Mouse (Mus musculus) midbrain, postnatal 0 days (tissue): ENCODE measurements around the gene Prmt8. TPM values are rescaled to one million over a fixed set of nuclear protein-coding genes. Genes with fewer than 3 reads are reported as not detected.

Source experiments
- ATAC-seq: fragments of 200-750 bp; cut with Nextera tagmentation; 2 replicates; pipeline ENCODE4 v1.8.0; 2017; ENCODE audit warnings: moderate number of reproducible peaks, mild to moderate bottlenecking, moderate TSS enrichment, moderate library complexity; ENCODE audit not compliant: low FRiP score
- DNase-seq: peaks from one replicate; pipeline ENCODE4 v3.0.0-alpha.2; 2015; ENCODE audit warnings: low spot score
- H3K27ac ChIP-seq: fragments of 300-500 bp; sonication (generic); 2 replicates; pipeline ENCODE4 v1.5.1; 2014; ENCODE audit warnings: low read depth, mild to moderate bottlenecking, low read length, mixed read lengths
- H3K27me3 ChIP-seq: fragments of 300-500 bp; sonication (generic); 2 replicates; pipeline ENCODE4 v1.6.1; 2014; ENCODE audit warnings: low read length, control low read depth, mixed read lengths; ENCODE audit not compliant: insufficient read depth
- H3K36me3 ChIP-seq: fragments of 300-500 bp; sonication (generic); 2 replicates; pipeline ENCODE4 v1.6.1; 2014; ENCODE audit warnings: low read length, control low read depth, mixed read lengths; ENCODE audit not compliant: insufficient read depth
- H3K4me1 ChIP-seq: fragments of 300-500 bp; sonication (generic); 2 replicates; pipeline ENCODE4 v1.6.1; 2014; ENCODE audit warnings: mild to moderate bottlenecking, control low read depth, antibody characterized with exemption, low read length, mixed read lengths; ENCODE audit not compliant: insufficient read depth
- H3K4me2 ChIP-seq: fragments of 300-500 bp; sonication (generic); 2 replicates; pipeline ENCODE4 v1.6.1; 2014; ENCODE audit warnings: low read depth, mild to moderate bottlenecking, low read length, mixed read lengths; ENCODE audit not compliant: poor library complexity, severe bottlenecking
- H3K4me3 ChIP-seq: fragments of 300-500 bp; sonication (generic); 2 replicates; pipeline ENCODE4 v1.5.1; 2014; ENCODE audit warnings: low read depth, mild to moderate bottlenecking, low read length, moderate library complexity
- H3K9ac ChIP-seq: fragments of 300-500 bp; sonication (generic); replicated peaks from 2 replicates; pipeline ENCODE4 v1.6.1; 2014; ENCODE audit warnings: mild to moderate bottlenecking, low read length, moderate library complexity, mixed read lengths; ENCODE audit not compliant: poor library complexity, severe bottlenecking
- H3K9me3 ChIP-seq: fragments of 300-500 bp; sonication (generic); 2 replicates; pipeline ENCODE4 v1.6.1; 2016; ENCODE audit warnings: low read length, control low read depth
- CTCF ChIP-seq: IDR thresholded peaks from 2 replicates; pipeline ENCODE4 v1.5.1; 2016; ENCODE audit warnings: antibody characterized with exemption, mild to moderate bottlenecking
- WGBS: fragments of 180-500 bp; shearing (Covaris S2); extraction: QIAGEN DNeasy Blood & Tissue Kit; methylation state at CpG from one replicate; pipeline ENCODE4 v1.1.7; 2014; 5-methylcytosine and 5-hydroxymethylcytosine counted together
- microRNA-seq: library from miRNA; unstranded; fragments of <30 nt; microRNA quantifications from one replicate; pipeline ENCODE4, GENCODE M21; 2016; ENCODE audit warnings: borderline number of aligned reads
- polyA plus RNA-seq: library from polyadenylated mRNA; unstranded; fragments of >200 nt; fragmentation: Nextera tagmentation; extraction: Ambion mirVana; gene quantifications from 2 replicates; pipeline ENCODE4 v1.2.1, GENCODE M21; 2015
- total RNA-seq: library from RNA; depleted of rRNA; stranded (reverse); fragments of >200 nt; gene quantifications from 2 replicates; pipeline ENCODE4 v1.2.3, GENCODE M21; 2014; rRNA removed

Gene Prmt8
- total and polyA plus RNA-seq, 2 experiments from 2014 or later: 29.3 to 30.7 TPM

DNA sequence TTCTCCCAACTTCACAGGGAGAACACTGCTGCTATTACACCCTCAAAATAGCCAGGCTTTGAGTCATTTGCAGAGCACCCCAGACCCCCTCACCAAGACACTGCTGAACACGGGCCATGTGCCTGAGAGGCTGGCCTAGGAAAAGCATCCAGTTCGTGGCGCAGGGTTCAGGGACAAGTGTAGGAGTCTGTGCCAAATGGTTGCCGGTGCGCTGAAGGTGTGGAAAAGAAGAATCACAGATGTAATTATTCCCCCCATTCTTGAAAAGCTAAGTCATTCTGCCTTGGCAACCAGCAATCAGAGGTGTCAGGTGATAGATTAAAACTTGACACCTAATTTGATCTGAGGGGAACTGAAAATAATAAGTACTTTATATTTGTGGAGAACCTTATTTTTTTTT lies 109.8 kb downstream of the Prmt8 start:
- Histone ChIP-seq H3K27ac (no peak overlapping the region), H3K9ac (no peak overlapping the region), H3K27me3 (no peaks in the 10 kb centered on the region), H3K36me3 (no peaks in the 10 kb centered on the region), H3K9me3 (no peaks in the 10 kb centered on the region), H3K4me3 (no peak overlapping the region), H3K4me2 (no peak overlapping the region), H3K4me1 (no peaks in the 10 kb centered on the region)
- no peak for TF ChIP-seq CTCF
- no peak for ATAC-seq
- no peak for DNase-seq
- WGBS: 71% methylated on average over 5 of the region's 5 CpGs

DNA sequence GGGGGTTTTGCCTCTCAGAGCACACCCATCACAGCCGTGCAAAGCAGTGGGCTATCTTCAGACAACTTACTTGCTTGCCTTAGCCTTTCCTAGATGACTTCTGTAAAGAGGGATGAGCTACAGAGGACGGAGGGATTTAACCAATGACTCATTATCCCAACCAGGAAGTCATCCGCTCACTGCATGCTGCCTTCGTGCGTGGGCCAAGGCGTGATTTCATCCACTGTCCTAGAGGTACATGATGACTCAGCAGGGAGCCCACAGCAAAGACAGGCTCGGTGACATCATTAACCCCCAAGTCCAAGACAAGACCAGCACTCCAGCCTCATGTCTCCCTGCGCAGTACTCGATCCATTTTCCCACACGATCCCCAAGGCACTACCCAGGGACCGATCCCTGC lies 112.1 kb downstream of the Prmt8 start:
- ATAC-seq (no peak), DNase-seq (no peak)
- H3K9me3 ChIP-seq: no peaks in the 10 kb centered on the region
- TF ChIP-seq CTCF: no peak
- no peak overlapping the region for H3K27ac ChIP-seq
- no peak overlapping the region for H3K4me3 ChIP-seq
- H3K4me2 ChIP-seq: no peak overlapping the region
- 91% methylated on average over 11 of the region's 11 CpGs for WGBS
- H3K27me3 ChIP-seq: no peaks in the 10 kb centered on the region
- no peaks in the 10 kb centered on the region for H3K4me1 ChIP-seq
- no peaks in the 10 kb centered on the region for H3K36me3 ChIP-seq
- H3K9ac ChIP-seq: no peak overlapping the region

DNA sequence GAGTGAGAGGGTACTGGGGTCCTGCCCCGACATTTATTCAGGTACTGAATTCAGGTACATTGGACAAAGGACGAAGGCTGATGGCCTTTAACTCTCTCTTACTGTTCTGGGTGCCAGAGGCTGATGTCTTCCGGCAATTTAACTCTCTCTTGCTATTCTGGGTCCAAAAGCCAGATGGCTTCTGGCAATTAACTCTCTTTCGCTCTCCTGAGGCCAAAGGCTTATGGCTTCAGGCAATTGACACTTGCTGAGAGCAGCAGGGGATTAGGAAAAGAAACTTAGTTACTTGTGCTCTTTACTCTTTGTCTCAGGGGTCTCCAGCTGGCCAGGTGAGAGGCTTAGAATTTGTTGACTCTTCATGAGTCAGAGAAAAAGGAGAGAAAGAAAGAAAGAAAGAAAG lies 113.3 kb downstream of the Prmt8 start:
- no peaks in the 10 kb centered on the region for H3K27me3 ChIP-seq
- WGBS: 36% methylated on average over 4 of the region's 4 CpGs

DNA sequence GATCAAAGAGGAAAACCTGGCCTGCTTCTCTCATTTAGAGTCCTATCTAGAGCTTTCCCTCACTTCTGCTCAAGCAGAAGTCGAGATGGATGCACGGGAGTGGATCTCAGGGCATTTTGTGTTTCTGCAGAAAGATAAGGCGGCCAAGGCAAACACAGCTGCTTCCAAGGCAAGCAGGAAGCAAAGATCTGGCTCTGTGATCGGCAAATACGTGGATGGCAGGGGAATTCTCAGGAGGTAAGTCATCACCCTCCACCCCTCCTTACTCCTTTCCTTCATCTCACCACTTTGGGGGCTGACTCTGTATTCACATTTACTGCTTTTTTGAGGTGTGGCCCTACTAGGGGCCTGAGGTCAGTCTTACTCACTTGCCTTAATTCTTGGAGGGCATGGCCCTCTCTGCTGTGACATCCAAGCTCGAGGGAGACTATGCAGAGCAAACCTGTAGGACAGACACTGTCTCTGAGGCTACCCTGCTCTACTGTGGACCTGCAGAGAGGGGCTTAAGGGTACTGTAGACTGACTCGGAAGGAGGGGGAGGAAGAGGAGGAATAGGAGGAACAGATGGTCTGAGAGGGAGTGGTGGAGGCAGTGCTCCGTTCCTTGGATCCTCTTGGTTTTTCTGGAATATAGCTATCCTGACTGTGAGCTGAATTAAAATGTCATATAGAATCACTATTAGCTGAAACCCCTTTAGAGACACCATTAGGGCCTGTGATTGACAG lies 128.0 kb downstream of the Prmt8 start:
- Histone ChIP-seq H3K4me1 (no peaks in the 10 kb centered on the region), H3K9ac (no peak overlapping the region), H3K4me3 (no peak overlapping the region), H3K9me3 (no peaks in the 10 kb centered on the region), H3K4me2 (no peak overlapping the region), H3K36me3 (no peaks in the 10 kb centered on the region), H3K27me3 (no peaks in the 10 kb centered on the region), H3K27ac (no peak overlapping the region)
- no peak for ATAC-seq
- no peak for TF ChIP-seq CTCF
- DNase-seq: no peak
- 69% methylated on average over 8 of the region's 8 CpGs for WGBS

More for the DNA sequence above, 113.3 kb downstream of the Prmt8 start:
- H3K4me3 ChIP-seq: no peak overlapping the region
- H3K9ac ChIP-seq: no peak overlapping the region
- DNase-seq: peak; percentile 36
- no peak overlapping the region for H3K27ac ChIP-seq
- ATAC-seq: no peak
- no peaks in the 10 kb centered on the region for H3K36me3 ChIP-seq
- no peak for TF ChIP-seq CTCF
- no peaks in the 10 kb centered on the region for H3K4me1 ChIP-seq
- no peak overlapping the region for H3K4me2 ChIP-seq
- H3K9me3 ChIP-seq: no peaks in the 10 kb centered on the region

Small RNA genes within 50 kb of the gene (microRNA-seq; reads per million reads assigned to microRNA genes)
- not detected for gene Mir7233

Other genes with a start within 250 kb of the Prmt8 start
- gene Cracr2a, start 208.1 kb downstream of the Prmt8 start, total RNA-seq: 0.44 and 0.61 TPM in 2 replicates
- 0.47 and 0.61 TPM in 2 replicates for gene Cracr2a, start 208.1 kb downstream of the Prmt8 start, polyA plus RNA-seq
- 5.0 and 6.5 TPM in 2 replicates for gene Tspan11, start 118.1 kb upstream of the Prmt8 start, total RNA-seq
- gene Tspan11, start 118.1 kb upstream of the Prmt8 start, polyA plus RNA-seq: 2.6 and 3.0 TPM in 2 replicates